Mouse (Mus musculus): ENCODE results near the gene Gm28539.
A peak's percentile ranks its signal among the peaks of the same experiment; 100 is the strongest.
"Not testable (repeated sequence)": the region's sequence is repeated elsewhere in the genome, so short reads cannot be mapped to it uniquely, and the experiment has no call there.

Gene Gm28539

DNA sequence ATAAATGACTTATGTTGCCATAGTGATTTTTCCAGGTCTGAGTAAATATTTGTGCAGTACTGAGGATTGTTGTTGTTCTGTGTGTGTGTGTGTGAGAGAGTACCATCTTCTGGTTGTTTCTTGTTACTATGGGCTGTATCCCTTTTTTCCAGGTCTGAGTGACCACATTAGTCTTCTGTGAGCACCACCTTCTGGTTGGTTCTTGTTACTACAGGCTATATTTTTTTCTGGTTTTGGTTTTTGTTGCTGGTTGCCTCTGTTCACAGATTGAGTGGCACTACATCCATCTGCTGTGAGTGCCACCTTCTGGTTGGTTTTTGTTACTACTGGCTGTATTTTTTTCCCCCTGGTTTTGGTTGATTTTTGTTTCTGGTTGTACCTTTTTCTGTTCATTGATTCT is 22.2 kb downstream of the Gm28539 start:
- DNase-seq: peak in 1 of 2 experiments; percentile 49

DNA sequence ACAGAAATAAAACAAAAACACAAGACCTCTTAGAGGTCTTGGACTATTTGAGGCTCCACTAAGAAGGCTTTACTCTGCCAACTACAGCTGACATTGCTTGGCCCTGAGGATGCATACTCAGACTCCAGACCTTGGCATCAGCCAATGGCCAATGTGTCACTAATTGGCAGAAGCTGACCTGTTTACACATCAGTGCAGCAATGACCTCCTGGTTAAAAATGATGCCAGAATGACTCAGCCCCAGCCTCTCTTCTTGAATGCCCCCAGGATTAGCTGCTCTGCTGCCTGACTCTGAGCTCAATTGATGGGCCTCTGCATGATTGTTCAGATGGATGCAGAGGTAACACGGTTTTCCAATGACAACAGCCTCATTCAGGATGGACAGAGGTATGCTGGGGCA is 23.8 kb downstream of the Gm28539 start:
- DNase-seq: peak in 1 of 2 experiments; percentile 15

DNA sequence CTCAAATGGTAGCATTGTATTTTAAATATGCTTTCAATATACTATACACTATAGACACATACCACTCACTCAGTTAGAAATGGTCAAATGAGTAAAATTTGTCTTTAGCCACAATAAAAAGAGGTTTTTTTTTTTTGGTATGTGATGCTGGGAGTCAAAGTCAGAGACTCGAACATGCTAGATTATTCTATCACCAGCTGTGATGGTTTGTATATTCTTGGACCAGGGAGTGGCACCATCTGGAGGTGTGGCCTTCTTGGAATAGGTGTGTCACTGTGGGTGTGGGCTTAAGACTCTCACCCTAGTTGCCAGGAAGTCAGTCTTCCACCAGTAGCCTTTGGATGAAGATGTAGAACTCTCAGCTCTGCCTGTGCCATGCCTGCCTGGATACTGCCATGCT is 34.1 kb downstream of the Gm28539 start:
- not testable (repeated sequence) for DNase-seq

DNA sequence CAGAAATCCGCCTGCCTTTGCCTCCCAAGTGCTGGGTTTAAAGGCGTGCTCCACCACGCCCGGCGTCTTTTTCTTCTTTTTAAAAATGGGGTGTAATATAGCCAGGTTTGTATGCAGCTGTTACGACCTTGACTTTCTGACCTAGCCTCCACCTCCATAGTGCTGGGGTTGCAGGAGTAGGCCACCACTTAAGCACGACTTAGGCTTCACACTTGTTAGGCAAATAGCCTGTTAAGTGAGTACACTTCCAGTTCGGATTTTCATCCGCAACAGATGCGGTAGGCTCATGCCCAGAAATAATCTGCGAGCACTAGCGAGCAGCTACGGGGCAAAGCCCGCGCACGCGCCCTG is 39.7 kb downstream of the Gm28539 start:
- DNase-seq: no peak

DNA sequence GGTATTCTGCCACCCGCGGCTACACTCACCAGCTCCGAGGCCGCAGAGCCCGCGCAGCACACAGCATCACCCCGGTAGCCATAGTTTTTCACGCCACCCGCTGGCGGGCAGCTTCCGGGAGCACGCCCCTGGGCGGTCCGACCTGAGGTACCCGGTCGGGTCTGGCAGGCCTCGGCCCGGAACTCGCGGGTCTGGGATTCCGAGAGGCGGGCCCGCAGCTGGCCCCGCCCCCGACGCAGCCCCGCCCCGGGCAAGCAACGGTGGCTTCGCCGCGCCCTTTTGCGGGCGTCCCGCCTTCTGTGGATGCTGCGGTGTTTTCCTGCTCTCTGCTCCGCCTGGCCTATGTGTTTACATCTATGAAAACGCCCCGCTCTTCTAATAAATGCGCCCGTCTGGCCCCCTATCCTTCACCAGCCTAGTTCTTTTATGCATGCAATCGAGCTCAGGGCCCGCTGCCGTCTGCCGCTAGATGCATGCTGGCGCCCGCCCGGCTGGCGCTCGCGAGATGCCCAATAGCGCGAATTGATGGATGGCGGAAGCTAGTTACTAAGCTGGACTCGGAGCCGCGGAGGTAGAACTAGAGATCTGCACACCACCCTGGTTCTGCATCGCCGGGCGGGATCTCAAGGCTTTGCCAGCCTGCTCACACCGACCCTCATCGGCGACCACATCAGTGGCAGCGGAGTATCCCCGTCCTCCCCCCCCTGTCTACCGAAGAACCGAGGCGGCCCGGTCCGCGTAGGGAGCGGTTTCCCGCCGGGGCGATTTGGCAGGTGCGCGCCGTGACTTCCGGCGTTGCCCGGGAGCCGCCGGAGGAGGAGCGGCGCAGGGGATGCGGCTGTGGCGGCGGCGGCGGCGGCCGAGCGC is 40.3 kb downstream of the Gm28539 start, which contains the start of the genes Mrpl40 and Hira:
TSS of gene Mrpl40 (minus strand) at position 421 of the 867 bp plus-strand sequence.
TSS of gene Hira (plus strand) at position 596 of the 867 bp plus-strand sequence.
- DNase-seq: peak; percentile 95 to 97

DNA sequence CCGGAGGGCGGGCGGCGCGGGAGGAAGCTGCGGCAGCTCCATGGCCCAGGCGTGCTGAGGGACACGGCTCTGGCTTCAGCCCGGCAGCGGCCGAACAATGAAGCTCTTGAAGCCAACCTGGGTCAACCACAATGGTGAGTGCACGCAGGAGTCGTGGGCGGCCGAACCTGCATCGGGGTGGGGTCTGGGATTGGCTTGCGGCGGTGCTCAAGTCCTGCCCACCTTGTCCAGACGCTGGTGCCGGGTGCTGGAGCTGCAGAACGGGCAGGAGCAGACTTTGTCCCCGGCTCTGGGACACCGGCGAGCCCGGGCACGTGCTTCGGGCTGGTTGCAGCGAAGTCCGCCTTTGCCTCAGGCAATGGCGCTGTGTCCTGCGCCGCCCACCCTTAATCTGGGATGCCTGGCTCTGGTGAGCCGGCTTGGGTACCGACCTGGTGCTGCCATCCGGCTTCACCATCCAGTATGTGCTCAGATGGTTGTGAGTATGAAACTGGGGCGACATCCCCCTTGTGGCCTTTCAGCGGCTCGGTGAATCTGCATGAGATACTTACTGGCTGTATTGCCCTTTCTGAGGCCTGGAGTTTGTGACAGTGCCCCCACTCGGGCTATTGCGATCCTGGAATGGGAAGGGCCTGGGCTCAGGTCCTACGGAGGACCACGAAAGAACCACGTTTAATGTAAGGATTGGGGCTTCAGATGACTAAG is 41.2 kb downstream of the Gm28539 start:
- DNase-seq: peak; percentile 38 to 39

DNA sequence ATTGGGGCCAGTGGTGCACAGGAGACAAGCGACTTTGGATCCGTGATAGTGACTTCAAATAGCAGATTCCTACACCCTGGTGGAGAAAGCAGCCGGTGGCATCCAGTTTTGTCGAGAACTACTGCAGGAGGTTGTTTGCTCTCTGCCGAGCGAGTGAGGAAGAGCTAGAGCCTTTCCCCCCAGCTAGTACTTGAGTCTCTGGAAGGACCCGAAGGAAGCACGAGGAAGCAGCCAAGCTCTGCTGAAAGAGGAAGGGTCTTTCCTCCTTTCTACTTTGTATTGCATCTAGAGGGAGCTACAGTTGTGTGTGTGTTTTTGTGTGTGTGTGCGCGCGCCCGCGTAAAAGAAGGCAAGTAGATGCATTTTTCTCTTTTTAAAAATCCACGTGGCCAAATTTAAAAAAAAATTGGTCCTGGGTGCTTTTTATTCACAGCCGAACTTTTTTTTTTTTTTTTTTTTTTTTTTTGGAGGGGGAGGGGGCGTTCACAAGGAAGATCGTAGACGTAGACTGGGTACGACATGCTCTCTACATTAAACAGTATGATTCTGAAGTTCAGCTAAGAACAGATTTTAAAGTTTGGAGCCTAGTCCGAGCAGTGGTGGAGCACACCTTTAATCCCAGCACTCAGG is 41.8 kb downstream of the Gm28539 start:
- DNase-seq: peak in 1 of 2 experiments; percentile 3

DNA sequence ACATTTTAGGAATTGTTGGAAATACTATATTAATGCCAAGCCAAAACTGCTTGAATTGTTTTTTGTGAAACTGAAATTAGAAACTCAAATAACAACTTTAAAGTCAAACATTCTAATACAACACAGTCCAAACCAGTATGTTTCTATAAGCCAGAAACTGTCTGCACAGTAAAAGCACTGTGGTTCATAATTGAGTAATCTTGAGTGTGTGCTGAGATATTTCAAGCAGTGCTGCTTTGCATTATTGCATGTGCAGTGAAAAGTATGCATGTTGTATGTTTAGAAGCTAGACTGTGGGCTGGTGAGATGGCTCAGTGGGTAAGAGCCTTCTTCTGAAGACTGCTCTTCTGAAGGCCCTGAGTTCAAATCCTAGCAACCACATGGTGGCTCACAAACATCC is 47.7 kb downstream of the Gm28539 start:
- DNase-seq: no peak

DNA sequence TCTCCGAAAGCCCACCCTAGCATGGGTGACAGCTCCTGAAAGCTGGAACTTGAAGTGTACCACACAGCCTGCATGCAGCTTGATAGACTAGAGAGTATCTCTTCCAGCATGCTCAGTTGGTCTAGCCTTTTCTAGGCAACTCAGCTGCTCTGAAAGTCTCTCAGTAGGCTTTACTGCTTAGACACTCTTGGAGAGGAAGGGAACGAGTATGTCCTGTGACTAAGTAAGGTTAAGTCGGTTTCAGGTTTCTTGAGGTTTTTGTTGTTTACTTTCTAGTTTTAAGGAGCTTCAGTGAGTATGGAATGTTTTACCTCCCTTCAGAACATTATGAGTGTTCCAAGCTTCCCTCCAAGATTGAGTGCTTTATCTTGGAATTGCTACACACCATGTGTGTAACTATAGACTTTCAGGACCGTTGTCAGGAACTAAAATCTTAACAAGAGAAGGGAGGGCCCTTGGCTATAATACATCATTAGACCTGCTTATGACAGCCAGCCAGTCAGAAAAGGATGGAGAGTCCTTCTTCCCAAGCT is 57.5 kb downstream of the Gm28539 start:
- peak in 1 of 2 experiments; percentile 23 for DNase-seq

DNA sequence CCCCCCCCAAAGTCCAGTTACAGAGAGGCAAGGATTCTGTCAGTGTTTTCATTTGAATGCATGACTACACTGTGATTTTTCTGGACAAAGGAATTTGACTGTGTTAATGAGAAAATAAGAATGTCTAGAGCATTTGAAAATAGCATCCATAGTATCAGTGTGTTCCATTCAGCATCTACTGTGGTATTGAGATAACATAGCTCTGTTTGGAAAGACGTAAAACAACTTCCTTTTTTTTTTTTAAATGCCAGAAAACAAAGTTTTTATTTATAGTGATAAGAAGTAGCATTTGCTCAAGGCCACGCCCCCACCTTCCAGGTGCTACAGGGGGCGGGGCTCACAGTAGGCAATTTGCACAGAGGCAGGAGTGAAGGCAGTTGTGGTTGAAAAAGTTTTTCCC is 58.9 kb downstream of the Gm28539 start:
- no peak for DNase-seq

DNA sequence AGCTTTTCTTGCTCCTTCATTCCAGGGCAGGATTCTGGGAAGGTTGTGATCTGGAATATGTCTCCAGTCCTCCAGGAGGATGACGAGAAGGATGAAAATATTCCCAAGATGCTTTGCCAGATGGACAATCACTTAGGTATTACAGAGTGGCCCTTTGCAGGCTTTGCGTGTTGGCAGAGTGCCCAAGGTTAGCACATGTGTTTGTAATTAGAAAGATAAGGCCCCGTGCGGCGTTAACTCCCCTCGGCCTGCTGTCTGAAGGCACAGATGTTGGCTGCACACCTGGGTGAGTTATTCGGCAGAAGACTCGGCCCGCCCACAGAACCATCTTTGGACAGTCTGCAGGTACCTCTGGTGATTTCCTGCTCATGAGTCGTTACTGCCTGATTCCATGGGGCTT is 60.0 kb downstream of the Gm28539 start:
- peak; percentile 11 to 21 for DNase-seq

DNA sequence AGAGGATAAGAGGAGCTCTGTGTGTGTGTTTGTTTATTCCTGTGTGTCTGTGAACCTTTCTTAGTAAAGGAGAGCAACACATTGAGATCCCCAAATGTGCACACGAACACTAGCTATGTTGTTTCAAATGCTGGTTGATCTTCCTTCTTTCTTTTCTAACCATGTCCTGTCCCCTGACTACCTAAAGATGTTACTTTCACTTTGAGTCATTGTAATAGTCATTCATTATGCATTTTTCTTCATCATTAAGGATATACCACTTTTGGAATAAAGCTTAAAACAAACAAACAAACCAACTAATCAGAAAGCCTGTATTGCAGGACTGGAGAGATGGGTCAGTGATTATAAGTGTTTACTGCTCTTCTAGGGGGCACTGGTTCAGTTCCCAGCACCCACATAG is 69.3 kb downstream of the Gm28539 start:
- DNase-seq: no peak

DNA sequence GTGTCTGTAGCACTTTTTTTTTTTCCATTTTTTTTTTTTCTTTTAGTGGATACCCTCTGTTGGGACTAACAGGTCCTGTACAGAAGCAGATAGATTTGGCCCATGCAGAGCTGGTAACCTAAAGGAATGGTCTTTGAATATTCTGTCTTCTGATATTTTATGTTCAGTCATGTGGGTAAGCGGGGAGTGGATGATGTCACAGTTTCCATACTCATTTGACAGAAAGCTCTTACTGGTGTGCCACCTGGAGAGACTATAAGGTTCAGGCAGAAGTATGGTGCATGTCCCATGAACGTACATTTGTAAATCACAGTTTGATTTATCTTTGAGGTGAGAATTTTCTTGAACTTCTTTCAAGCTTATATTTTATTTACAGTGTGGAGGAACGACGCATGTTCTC is 79.7 kb downstream of the Gm28539 start:
- DNase-seq: no peak

DNA sequence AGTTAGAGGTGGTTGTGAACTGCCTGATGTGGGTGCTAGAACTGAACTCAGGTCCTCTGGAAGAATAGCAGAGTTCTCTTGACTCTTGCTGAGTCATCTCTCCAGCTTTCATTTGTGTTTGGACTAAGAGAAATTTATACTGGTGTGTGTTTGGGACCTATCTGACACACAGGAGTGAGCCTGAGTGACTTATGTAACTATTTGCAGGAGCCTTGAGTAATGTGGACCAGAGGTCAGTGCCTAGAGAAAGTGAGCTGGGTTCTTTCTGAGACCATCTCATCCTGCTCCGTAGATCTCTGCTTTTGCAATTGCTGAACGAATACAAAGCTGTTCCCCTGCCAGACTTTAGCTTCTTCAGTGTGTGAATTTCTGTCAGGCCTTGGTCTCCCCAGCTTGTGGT is 85.4 kb downstream of the Gm28539 start:
- DNase-seq: no peak

DNA sequence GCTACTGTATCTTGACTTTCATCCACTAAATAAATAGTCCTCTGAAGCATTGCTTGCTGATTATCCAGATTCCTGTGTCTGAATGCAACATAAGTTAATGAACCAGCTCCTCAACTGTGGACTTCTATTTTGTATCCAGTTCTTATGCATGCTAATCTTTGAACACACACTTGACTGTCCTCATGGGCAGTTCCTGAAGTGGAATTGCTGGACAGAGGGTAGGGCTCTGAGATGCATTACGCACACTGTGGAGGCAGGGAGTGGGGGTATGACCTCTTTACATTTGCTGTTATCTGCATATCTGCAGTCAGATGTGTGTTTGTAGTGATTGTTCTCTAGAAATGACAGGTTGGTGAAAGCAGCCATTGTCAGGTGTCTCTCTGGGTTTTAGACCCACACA is 91.6 kb downstream of the Gm28539 start:
- DNase-seq: peak in 1 of 2 experiments; percentile 17

DNA sequence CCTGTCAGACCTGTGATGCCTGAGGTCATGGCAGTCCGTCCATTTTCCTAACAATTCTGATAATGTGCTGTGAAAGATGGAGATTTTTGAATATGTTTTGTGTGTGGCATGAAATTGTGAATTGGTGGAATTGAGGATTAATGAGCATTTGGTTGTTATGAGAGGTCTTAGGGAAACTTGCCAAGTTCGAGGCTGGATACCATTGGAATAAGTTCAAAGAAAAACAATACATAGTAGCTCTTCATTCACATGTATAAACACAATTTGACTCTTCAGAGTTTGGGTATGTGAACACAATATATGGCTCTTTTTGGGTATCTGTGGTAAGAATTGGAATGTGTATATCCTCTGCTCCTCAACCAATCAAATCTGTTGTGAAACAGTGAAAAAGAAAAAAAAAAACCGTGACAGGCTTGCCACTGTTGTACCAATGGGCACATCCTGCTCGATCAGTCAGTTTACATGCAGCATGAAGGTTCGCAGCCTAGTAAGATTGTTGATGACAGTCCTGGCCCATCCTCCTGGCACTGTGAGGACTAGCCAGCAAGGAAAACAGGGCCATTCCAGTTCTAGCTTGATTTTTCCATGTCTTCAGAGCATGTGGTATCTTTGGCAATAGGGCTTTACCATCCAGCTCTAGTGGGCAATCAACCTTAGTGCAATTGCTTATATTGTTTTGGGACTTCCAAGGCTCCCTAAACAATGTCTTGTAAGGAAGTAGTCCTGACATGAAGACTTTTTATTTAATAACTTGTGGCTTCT is 102.1 kb downstream of the Gm28539 start:
- no peak for DNase-seq

DNA sequence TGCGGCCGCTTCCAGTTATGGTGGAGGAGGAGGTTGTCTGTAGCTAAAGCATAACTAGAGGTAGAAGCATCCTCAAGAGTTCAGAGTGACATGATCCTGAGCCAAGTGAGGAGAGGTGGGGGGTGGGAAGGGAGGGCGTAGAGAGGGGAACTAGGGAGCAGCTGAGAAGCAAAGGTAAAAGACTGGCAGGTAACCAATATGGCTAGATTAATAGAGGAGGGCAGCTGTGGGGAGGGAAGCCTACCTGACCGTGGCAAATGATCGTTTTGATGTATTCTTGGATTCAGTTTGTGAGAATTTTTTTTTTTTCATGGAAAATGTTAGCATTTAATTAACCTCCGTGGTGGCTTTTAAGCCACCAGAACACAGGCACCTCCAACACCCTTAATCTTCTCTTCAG is 107.5 kb downstream of the Gm28539 start:
- no peak for DNase-seq

DNA sequence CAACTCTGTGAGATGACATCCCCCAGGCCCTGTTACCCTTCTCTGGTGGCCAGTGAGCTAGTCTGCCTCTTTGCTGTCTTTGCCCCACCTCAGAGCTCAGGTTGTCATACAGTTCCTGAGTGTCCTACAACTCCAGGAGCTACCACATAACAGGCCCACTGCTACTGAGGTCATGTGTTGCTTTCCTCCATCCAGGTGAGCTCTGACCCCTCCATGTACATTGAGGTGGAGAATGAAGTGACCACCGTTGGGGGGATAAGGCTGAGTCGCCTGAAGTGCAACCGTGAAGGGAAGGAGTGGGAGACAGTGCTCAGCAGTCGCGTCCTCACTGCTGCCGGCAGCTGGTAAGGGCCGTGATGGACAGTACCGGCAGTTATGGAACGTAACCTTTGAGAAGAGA is 112.6 kb downstream of the Gm28539 start:
- no peak for DNase-seq

DNA sequence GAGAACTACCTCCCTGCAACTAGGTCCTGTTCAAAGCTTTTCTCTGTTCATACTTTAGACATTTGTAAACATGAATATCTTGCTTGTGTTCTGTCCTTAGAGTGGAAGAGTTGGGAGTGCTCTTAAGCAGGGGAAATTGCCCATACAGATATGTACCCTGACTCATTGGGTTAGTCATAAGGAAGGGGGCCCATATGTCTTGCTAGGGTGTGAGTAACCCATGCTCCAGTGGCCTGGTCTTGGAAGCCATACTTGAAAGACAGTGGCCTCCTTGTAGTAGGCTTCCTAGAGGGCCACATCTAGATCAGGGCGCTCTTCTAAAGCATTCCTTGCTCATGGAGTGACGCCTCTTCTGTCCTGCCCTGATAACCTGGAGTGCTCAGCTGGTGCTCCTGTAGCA is 114.0 kb downstream of the Gm28539 start:
- no peak for DNase-seq

DNA sequence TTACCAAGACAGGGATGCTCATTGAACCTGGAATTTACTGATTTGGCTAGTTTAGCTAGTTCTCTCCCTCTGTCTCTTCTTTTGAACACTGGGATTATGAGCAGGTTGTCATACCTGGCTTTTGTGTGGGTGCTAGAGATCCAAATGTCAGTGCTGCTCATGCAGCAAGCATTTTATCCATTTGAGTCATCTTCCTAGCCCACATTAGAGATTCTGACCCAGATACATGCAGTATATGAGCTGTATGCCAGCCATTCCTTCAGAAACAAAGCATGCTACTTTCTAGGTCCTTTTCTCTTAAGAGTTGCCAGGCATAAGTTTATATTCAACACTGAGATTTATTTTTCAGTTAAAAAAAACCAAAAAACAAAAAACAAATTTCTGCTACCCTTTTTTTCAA is 116.4 kb downstream of the Gm28539 start:
- DNase-seq: no peak

DNA sequence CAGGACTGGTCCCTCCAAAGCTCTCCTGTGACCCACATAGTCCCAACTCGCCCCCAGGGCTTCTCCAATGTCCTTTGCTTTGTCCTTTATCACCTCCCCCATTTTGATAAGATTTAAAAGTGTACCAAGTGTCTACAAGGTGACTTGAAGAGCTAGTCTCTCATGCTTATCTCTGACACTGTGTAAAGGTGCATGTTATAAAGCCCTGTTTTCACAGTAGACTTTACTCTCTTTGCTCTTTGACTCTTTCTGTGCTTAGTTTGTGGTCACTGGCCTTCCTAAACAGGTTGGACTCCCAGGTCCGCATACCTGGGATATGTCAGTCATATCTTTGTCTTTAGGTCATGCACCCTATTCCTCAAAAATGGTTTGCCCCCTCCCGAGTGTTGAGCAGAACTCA is 118.7 kb downstream of the Gm28539 start:
- no peak for DNase-seq

DNA sequence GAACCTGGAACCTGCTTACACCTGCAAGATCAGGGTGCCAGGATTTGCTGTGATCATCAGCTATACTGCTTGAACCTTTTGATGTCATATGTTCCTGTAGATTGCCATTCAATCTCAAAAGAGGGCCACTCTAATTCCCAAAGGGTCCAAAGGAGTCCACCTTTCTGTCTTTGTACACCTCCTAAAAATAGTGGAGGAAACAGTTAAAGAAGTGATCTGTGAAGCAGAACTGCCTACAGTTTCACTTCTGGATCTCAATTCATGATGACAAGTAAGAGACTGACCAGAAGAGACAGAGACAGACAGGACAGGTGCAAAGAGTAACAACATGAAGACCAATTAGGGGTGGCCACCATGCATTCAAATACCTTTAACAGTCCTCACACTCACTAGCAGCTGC is 127.1 kb downstream of the Gm28539 start:
- DNase-seq: no peak

Data from lung, adult 18-20 months (tissue).